Mouse (Mus musculus) ES-Bruce4 (cell line): ENCODE results near the gene Med16. TPM values are rescaled to one million over a fixed set of nuclear protein-coding genes. Genes with fewer than 3 reads are reported as not detected.
A peak's percentile ranks its signal among the peaks of the same experiment; 100 is the strongest.

ENCODE experiments used
- H3K27ac ChIP-seq: 2 replicates; pipeline ENCODE4 v1.5.1; 2012; ENCODE audit warnings: low read length, inconsistent platforms; ENCODE audit not compliant: insufficient read depth
- H3K27me3 ChIP-seq: 2 replicates; pipeline ENCODE4 v1.6.1; 2012; ENCODE audit warnings: mild to moderate bottlenecking, low read length, inconsistent platforms; ENCODE audit not compliant: control insufficient read depth, poor library complexity, insufficient read depth, severe bottlenecking
- H3K36me3 ChIP-seq: 2 replicates; pipeline ENCODE4 v1.6.1; 2012; ENCODE audit warnings: inconsistent platforms, mild to moderate bottlenecking, low read length, moderate library complexity; ENCODE audit not compliant: control insufficient read depth, poor library complexity, insufficient read depth, severe bottlenecking
- H3K4me1 ChIP-seq: one replicate; pipeline ENCODE4 v1.8.1; 2011; ENCODE audit warnings: low read length; ENCODE audit not compliant: control insufficient read depth, insufficient read depth
- H3K4me3 ChIP-seq: 2 replicates; pipeline ENCODE4 v1.5.1; 2011; ENCODE audit warnings: low read depth, mild to moderate bottlenecking, low read length
- H3K9ac ChIP-seq: 2 replicates; pipeline ENCODE4 v1.6.1; 2012; ENCODE audit warnings: low read depth, mild to moderate bottlenecking, inconsistent platforms; ENCODE audit not compliant: poor library complexity, severe bottlenecking
- H3K9me3 ChIP-seq: replicated peaks from 2 replicates; pipeline ENCODE4 v1.6.1; 2012; ENCODE audit warnings: mild to moderate bottlenecking, low read length, inconsistent platforms; ENCODE audit not compliant: control insufficient read depth, poor library complexity, insufficient read depth, severe bottlenecking
- CTCF ChIP-seq: IDR thresholded peaks from one replicate; pipeline ENCODE4 v1.8.1; 2011; ENCODE audit warnings: low read depth, low read length
- EP300 ChIP-seq: IDR thresholded peaks from 2 replicates; pipeline ENCODE4 v1.6.1; 2011; ENCODE audit warnings: low read depth, low read length; ENCODE audit not compliant: insufficient read depth
- POLR2A ChIP-seq: IDR thresholded peaks from one replicate; pipeline ENCODE4 v1.8.1; 2011; ENCODE audit warnings: low read length; ENCODE audit not compliant: insufficient read depth
- polyA plus RNA-seq: library from polyadenylated mRNA; stranded (reverse); fragments of >200 nt; gene quantifications from 2 replicates; pipeline ENCODE4 v1.2.4, GENCODE M21; 2011; ENCODE audit warnings: low read depth; ENCODE audit not compliant: missing spikeins, insufficient read depth, insufficient read length

Gene Med16
- polyA plus RNA-seq, 1 experiment, result 17.5 TPM

DNA sequence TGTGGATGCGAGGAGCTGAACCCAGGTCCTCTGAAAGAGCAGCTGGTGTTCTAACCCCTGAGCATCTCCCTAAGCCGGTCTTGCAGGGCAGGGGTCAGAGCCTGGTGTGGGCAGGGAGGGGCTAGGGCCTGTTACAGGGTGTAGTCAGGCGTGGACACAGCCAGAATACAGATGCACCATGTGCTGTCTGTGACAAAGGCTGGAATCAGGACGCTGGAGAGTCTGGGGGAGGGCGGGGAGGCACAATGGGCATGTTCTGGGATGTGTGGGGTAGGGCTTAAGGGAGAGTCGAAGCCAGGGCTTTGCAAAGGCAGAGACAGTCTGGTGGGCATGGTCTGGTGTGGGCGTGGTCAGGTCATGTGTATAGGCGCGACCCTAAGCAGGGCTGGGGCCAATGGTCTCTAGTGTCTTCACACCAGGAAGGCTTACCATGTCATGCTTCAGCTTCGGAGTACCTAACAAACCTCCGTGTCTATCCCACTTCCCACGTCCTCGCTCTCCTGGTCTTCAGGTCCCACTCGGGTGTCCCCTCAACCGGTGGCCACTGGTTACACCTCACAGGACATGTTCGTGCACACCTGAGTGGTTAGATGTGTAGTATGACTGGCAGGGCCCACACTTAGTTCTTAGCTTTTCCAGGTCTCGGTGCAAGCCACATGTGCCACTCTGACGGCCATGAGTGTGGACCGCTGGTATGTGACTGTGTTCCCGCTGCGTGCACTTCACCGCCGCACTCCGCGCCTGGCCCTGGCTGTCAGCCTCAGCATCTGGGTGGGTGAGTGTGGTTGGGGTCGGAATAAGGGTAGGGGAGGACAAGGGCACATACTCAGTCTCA is 11.6 kb upstream of the Med16 start:
- no peak overlapping the region for H3K27ac ChIP-seq
- peak overlapping the region; percentile 22; the same call in 1 of the 2 replicates for H3K4me3 ChIP-seq
- no peaks in the 10 kb centered on the region for H3K9me3 ChIP-seq
- TF ChIP-seq EP300 (no peak), CTCF (no peak)
- no peaks in the 10 kb centered on the region for H3K36me3 ChIP-seq
- H3K4me1 ChIP-seq, result peaks cover 7% of the 10 kb centered on the region
- H3K9ac ChIP-seq, result no peak overlapping the region
- no peaks in the 10 kb centered on the region for H3K27me3 ChIP-seq

DNA sequence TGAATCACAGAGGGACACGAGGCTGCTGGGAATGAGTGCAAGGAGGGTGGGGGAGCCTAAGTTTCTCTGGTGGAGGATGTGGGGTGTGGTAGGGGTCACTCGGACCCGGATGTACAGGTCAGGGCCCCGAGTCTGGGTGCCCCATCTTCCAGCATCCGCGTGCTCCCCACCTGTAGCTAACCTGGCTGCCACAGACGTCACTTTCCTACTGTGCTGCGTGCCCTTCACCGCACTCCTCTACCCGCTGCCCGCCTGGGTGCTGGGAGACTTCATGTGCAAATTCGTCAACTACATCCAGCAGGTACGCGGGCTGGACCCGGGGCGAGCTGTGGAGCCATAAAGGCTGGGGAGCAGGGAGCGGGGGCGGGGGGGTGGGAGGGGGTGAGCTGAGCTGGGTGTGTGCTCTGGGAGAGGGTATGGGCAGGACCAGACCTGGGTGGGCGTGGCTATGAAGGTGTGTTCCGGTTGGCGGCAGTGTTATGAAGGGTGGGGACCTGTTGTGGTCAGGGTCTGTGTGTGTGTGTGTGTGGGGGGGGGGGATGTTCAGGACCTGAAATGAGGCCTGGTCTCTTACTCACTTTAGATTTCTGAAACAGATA is 10.6 kb upstream of the Med16 start:
- H3K4me1 ChIP-seq, result peaks cover 7% of the 10 kb centered on the region
- no peak overlapping the region for H3K27ac ChIP-seq
- H3K27me3 ChIP-seq, result no peaks in the 10 kb centered on the region
- peak overlapping the region; percentile 64 for H3K4me3 ChIP-seq
- no peaks in the 10 kb centered on the region for H3K9me3 ChIP-seq
- TF ChIP-seq CTCF, result no peak
- TF ChIP-seq EP300, result no peak
- no peak for TF ChIP-seq POLR2A
- H3K36me3 ChIP-seq, result no peaks in the 10 kb centered on the region
- H3K9ac ChIP-seq, result no peak overlapping the region

DNA sequence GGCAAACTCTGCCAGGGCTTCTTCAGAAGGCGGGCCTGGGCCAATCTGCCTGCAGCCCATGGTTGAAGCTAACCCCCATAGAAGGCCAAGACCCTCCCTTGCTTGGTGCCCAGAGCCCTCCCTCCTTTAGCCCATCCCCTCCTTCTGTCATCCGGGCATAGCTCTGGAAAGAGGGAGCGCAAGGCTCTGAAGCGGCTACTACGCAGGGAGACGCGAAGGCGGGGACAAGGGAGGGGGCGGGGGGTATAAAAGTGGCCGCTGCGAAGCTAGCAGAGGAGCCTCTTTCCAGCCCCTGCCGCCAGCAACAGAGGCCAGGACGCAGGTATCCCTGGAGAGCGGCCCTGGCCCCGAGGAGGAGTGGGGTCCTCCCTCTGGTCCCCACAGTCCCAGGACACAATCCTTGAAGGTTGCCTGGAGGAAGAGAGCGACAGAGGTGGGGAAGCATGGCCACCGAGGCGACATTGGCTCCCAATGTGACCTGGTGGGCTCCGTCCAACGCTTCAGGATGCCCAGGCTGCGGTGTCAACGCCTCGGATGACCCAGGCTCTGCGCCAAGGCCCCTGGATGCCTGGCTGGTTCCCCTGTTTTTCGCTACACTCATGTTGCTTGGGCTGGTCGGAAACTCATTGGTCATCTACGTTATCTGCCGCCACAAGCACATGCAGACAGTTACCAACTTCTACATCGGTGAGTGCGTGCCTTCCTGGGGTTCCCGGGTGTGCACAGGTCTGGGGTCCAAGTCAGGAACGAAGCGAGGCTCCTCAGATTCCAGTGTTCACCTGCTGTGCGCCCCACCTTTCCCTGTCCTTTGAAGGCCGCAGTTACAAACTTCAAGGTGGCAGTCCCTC is 9.7 kb upstream of the Med16 start:
- Histone ChIP-seq H3K4me1 (peaks cover 7% of the 10 kb centered on the region), H3K27me3 (no peaks in the 10 kb centered on the region), H3K9me3 (no peaks in the 10 kb centered on the region), H3K36me3 (no peaks in the 10 kb centered on the region), H3K27ac (no peak overlapping the region), H3K4me3 (peak overlapping the region; percentile 3; the same call in 1 of the 2 replicates), H3K9ac (no peak overlapping the region)
- no peak for TF ChIP-seq POLR2A
- TF ChIP-seq EP300, result no peak
- TF ChIP-seq CTCF, result no peak

DNA sequence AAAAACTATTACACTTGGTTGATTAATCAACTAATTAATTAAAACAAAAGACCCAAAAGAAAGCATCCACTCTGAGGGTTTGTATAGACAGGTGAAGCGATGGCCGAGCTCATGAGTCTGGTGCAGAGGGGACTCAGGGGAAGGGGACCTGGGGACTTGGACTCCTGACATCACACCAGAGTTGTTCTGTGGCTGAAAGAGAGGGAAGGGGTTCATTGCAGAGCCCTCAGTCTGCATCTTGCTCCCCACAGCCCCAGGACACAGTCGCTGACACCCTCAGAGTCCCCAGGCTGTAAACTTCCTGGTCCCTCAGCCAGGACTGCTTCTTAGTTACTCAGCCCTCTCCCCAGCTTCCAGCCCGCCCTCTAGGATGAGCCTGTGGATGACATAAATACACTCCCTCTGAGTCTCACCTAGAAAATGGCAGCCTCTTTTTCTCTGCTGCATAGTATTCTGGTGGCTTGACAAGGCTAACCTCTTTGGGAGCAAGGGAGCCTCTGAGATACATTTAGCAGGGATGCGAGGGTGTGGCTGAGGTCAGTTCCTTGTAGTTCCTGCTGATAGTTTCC is 8.9 kb upstream of the Med16 start:
- no peaks in the 10 kb centered on the region for H3K27me3 ChIP-seq
- no peak overlapping the region for H3K27ac ChIP-seq
- H3K4me1 ChIP-seq, result peaks cover 7% of the 10 kb centered on the region
- H3K36me3 ChIP-seq, result no peaks in the 10 kb centered on the region
- no peak overlapping the region for H3K4me3 ChIP-seq
- H3K9ac ChIP-seq, result no peak overlapping the region; the same call in 1 of the 2 replicates
- TF ChIP-seq EP300 (no peak), POLR2A (no peak), CTCF (no peak)
- no peaks in the 10 kb centered on the region for H3K9me3 ChIP-seq

DNA sequence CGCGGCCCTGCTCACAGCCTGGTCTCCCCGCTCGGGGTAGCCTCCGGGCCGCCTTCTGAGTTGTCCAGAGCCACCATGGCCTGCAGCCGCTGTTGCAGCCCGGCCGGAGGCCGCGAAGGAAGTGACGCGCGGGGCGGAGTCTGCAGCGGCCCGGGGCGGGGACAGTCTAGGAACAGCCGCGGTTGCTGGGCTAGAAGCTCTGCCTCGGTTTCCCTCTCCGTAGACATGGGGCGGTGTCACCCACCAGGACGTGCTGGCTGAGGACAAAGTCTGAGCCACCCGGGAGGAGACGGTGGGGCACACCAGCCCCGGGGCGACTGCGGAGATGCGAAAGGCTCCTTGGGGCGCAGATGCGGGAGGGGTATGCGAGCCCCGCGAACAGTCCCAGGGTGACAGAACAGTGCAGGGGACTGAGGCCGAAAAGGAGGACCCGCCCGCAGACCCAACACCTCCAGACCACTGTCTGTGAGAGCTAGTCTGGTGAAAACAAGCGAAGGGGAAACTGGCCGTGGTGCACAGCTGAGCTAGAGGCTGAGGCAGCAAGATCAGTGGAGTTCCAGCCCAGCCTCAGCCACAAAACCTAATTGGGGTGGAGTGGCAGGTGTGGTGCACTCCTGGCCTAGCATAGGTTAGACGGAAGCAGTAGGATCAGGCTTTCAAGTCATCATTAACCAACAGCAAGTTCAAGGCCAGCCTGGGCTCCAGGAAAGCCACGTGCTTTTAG is 8.2 kb upstream of the Med16 start, which contains the start of gene Kiss1r:
TSS of gene Kiss1r (plus strand) at position 164 of the 724 bp plus-strand sequence.
- Histone ChIP-seq H3K4me3 (peak within 1 kb of the TSS; percentile 74), H3K4me1 (peaks cover 7% of the 10 kb centered on the region), H3K27me3 (no peaks in the 10 kb centered on the region), H3K9me3 (no peaks in the 10 kb centered on the region), H3K27ac (no peak within 1 kb of the TSS), H3K9ac (peak within 1 kb of the TSS; percentile 73), H3K36me3 (no peaks in the 10 kb centered on the region)
- TF ChIP-seq CTCF (no peak), EP300 (no peak), POLR2A (peak; percentile 34)
